Mouse (Mus musculus) embryonic stem cell, embryonic (primary cell): ENCODE measurements around the gene Gfod1.

Experiments
- CTCF ChIA-PET, 4 experiments: fragments of 300-600 bp in 2 of 4; fragments of 350-600 bp in 2 of 4; sonication (Branson Sonifier 250); formaldehyde crosslinking; loops; one replicate each; lab custom pipeline; 2022; ENCODE audit warnings: inconsistent platforms in 2 of 4; lab: Charles Lee
- POLR2A ChIA-PET, 4 experiments: fragments of 300-600 bp in 2 of 4; fragments of 350-600 bp in 2 of 4; sonication (Branson Sonifier 250); formaldehyde crosslinking; loops; one replicate each; lab custom pipeline; 2022; ENCODE audit warnings: antibody characterized with exemption in 4 of 4, inconsistent platforms in 1 of 4; lab: Charles Lee

Gfod1 gene

GRCm38 (mm10) chr13:43215144-43215993, 88.6 kb downstream of the Gfod1 start:
- ChIA-PET CTCF (interaction anchor here (0.6 to 2.5 kb wide), 15 partner anchors 9 to 316 kb away, joined by 3 to 38 read pairs (median 4); partner anchors contain the start of gene Nol7 (in 1 of the 4)), POLR2A (interaction anchor here (0.6 to 2.3 kb wide), 45 partner anchors 9 to 400 kb away, joined by 3 to 16 read pairs (median 4); partner anchors contain the start of genes Nol7 (in 1 of the 4), Rnf182 (in 1 of the 4), Sirt5 (in 1 of the 4) and Tbc1d7 (in 1 of the 4))

- CTCF ChIA-PET = interaction anchor here in 2 of 4 experiments (1.0 to 3.0 kb wide), 2 partner anchors 12 kb away, joined by 4 to 19 read pairs; no protein-coding TSS in a partner anchor
- POLR2A ChIA-PET = interaction anchor here in 2 of 4 experiments (0.8 to 2.1 kb wide), 4 partner anchors 9 to 18 kb away, joined by 3 to 7 read pairs (median 4); no protein-coding TSS in a partner anchor
Measured at GRCm38 (mm10) chr13:43212338-43212737, 91.6 kb downstream of the Gfod1 start.

- ChIA-PET POLR2A (interaction anchor here in 2 of 4 experiments (1.0 to 2.1 kb wide), 4 partner anchors 28 to 188 kb away, joined by 3 to 6 read pairs (median 4); partner anchors contain the start of gene Nol7 (in 1 of the 2)), CTCF (interaction anchor here in 3 of 4 experiments (0.6 to 4.0 kb wide), 5 partner anchors 10 to 50 kb away, joined by 3 to 19 read pairs (median 5); no protein-coding TSS in a partner anchor)
Measured at GRCm38 (mm10) chr13:43210956-43211355, 93.0 kb downstream of the Gfod1 start.

GRCm38 (mm10) chr13:43209560-43209959, 94.4 kb downstream of the Gfod1 start:
- POLR2A ChIA-PET = interaction anchor here in 3 of 4 experiments (0.6 to 2.1 kb wide), 6 partner anchors 9 to 189 kb away, joined by 3 to 7 read pairs (median 6); partner anchors contain the start of gene Nol7 (in 1 of the 3)
- CTCF ChIA-PET = interaction anchor here in 3 of 4 experiments (0.6 to 4.0 kb wide), 7 partner anchors 8 to 27 kb away, joined by 3 to 17 read pairs (median 4); no protein-coding TSS in a partner anchor

- ChIA-PET POLR2A (interaction anchor here in 3 of 4 experiments (0.6 to 2.0 kb wide), 6 partner anchors 9 to 88 kb away, joined by 3 to 7 read pairs (median 5); no protein-coding TSS in a partner anchor), CTCF (interaction anchor here in 3 of 4 experiments (0.6 to 4.0 kb wide), 7 partner anchors 8 to 26 kb away, joined by 3 to 17 read pairs (median 4); no protein-coding TSS in a partner anchor)
Measured at GRCm38 (mm10) chr13:43208914-43209439, 95.0 kb downstream of the Gfod1 start.

GRCm38 (mm10) chr13:43206118-43206683, 97.8 kb downstream of the Gfod1 start:
- ChIA-PET POLR2A (interaction anchor here in 2 of 4 experiments (0.8 to 1.8 kb wide), 4 partner anchors 9 to 35 kb away, joined by 3 to 6 read pairs (median 4); partner anchors contain the start of gene Tbc1d7 (in 1 of the 2)), CTCF (interaction anchor here in 3 of 4 experiments (0.6 to 0.8 kb wide), 3 partner anchors 19 to 361 kb away, joined by 3 read pairs; no protein-coding TSS in a partner anchor)

GRCm38 (mm10) chr13:43203641-43204040, 100.3 kb downstream of the Gfod1 start:
- ChIA-PET POLR2A (interaction anchor here in 2 of 4 experiments (1.6 to 2.4 kb wide), 4 partner anchors 9 to 16 kb away, joined by 4 to 15 read pairs (median 5); no protein-coding TSS in a partner anchor), CTCF (interaction anchor here in 3 of 4 experiments (0.6 to 1.7 kb wide), 6 partner anchors 11 to 118 kb away, joined by 3 to 5 read pairs (median 4); no protein-coding TSS in a partner anchor)

GRCm38 (mm10) chr13:43203234-43203633, 100.7 kb downstream of the Gfod1 start:
- CTCF ChIA-PET = interaction anchor here in 3 of 4 experiments (0.6 to 1.7 kb wide), 6 partner anchors 12 to 119 kb away, joined by 3 to 5 read pairs (median 4); no protein-coding TSS in a partner anchor
- POLR2A ChIA-PET = interaction anchor here in 2 of 4 experiments (1.2 to 2.4 kb wide), 5 partner anchors 9 to 108 kb away, joined by 3 to 15 read pairs (median 5); no protein-coding TSS in a partner anchor

- ChIA-PET POLR2A (interaction anchor here in 1 of 4 experiments (1.2 kb wide), 1 partner anchor 109 kb away, joined by 3 read pairs; no protein-coding TSS in a partner anchor), CTCF (interaction anchor here in 3 of 4 experiments (1.2 to 5.5 kb wide), 3 partner anchors 13 to 23 kb away, joined by 4 to 41 read pairs (median 4); no protein-coding TSS in a partner anchor)
Measured at GRCm38 (mm10) chr13:43202351-43202750, 101.6 kb downstream of the Gfod1 start.

GRCm38 (mm10) chr13:43201033-43201432, 102.9 kb downstream of the Gfod1 start:
- ChIA-PET POLR2A (interaction anchor here in 2 of 4 experiments (1.1 to 2.4 kb wide), 10 partner anchors 8 to 95 kb away, joined by 3 to 16 read pairs (median 6); no protein-coding TSS in a partner anchor), CTCF (interaction anchor here (0.5 to 5.5 kb wide), 68 partner anchors 8 to 1088 kb away, joined by 3 to 66 read pairs (median 4); partner anchors contain the start of genes Nol7 (in 2 of the 4), Tbc1d7 (in 2 of the 4) and Gfod1 (in 1 of the 4))

- POLR2A ChIA-PET = interaction anchor here in 3 of 4 experiments (1.1 to 2.4 kb wide), 13 partner anchors 8 to 198 kb away, joined by 3 to 16 read pairs (median 6); partner anchors contain the start of gene Nol7 (in 1 of the 3)
- CTCF ChIA-PET = interaction anchor here (0.5 to 5.5 kb wide), 67 partner anchors 9 to 1088 kb away, joined by 3 to 66 read pairs (median 5); partner anchors contain the start of genes Nol7 (in 2 of the 4), Tbc1d7 (in 2 of the 4) and Gfod1 (in 1 of the 4)
Measured at GRCm38 (mm10) chr13:43200473-43200872, 103.5 kb downstream of the Gfod1 start.

- CTCF ChIA-PET = interaction anchor here (0.5 to 5.5 kb wide), 79 partner anchors 8 to 1525 kb away, joined by 3 to 66 read pairs (median 4); partner anchors contain the start of genes Gfod1 (in 2 of the 4), Tbc1d7 (in 2 of the 4) and Nol7 (in 1 of the 4)
- POLR2A ChIA-PET = interaction anchor here in 3 of 4 experiments (0.8 to 2.4 kb wide), 16 partner anchors 8 to 332 kb away, joined by 3 to 16 read pairs (median 6); partner anchors contain the start of gene Nol7 (in 1 of the 3)
Measured at GRCm38 (mm10) chr13:43199749-43200148, 104.2 kb downstream of the Gfod1 start.

- ChIA-PET POLR2A (interaction anchor here in 3 of 4 experiments (0.8 to 2.4 kb wide), 14 partner anchors 8 to 199 kb away, joined by 3 to 16 read pairs (median 6); partner anchors contain the start of gene Nol7 (in 1 of the 3)), CTCF (interaction anchor here (0.6 to 5.5 kb wide), 63 partner anchors 7 to 545 kb away, joined by 3 to 66 read pairs (median 4); partner anchors contain the start of genes Gfod1 (in 2 of the 4), Tbc1d7 (in 2 of the 4) and Nol7 (in 1 of the 4))
Measured at GRCm38 (mm10) chr13:43199282-43199681, 104.7 kb downstream of the Gfod1 start.

GRCm38 (mm10) chr13:43197187-43197586, 106.8 kb downstream of the Gfod1 start:
- ChIA-PET CTCF (interaction anchor here (0.6 to 5.5 kb wide), 5 partner anchors 23 to 628 kb away, joined by 3 to 41 read pairs (median 3); no protein-coding TSS in a partner anchor), POLR2A (interaction anchor here in 2 of 4 experiments (0.7 to 1.5 kb wide), 4 partner anchors 9 to 18 kb away, joined by 3 to 5 read pairs (median 4); no protein-coding TSS in a partner anchor)

GRCm38 (mm10) chr13:43196000-43196399, 108.0 kb downstream of the Gfod1 start:
- CTCF ChIA-PET = interaction anchor here in 2 of 4 experiments (0.7 to 2.1 kb wide), 4 partner anchors 20 to 378 kb away, joined by 3 to 7 read pairs (median 4); no protein-coding TSS in a partner anchor
- POLR2A ChIA-PET = interaction anchor here in 2 of 4 experiments (1.1 to 1.5 kb wide), 3 partner anchors 13 to 202 kb away, joined by 3 to 5 read pairs (median 3); partner anchors contain the start of gene Nol7 (in 1 of the 2)
